Mouse (Mus musculus) cortical plate, adult 2 months (tissue): ENCODE measurements around the gene Ttc23.
A peak's percentile ranks its signal among the peaks of the same experiment; 100 is the strongest.

Source experiments
- CTCF ChIP-seq: fragments of 200-500 bp; IDR thresholded peaks from 2 replicates; pipeline ENCODE4 v1.5.1; 2011; ENCODE audit warnings: mild to moderate bottlenecking, control low read depth, low read length; ENCODE audit not compliant: insufficient read depth; ENCODE audit errors: extremely low read depth
- POLR2A ChIP-seq: fragments of 200-500 bp; IDR thresholded peaks from 2 replicates; pipeline ENCODE4 v1.6.1; 2011; ENCODE audit warnings: mild to moderate bottlenecking, low read length, control low read depth; ENCODE audit not compliant: insufficient read depth; ENCODE audit errors: extremely low read depth

DNA sequence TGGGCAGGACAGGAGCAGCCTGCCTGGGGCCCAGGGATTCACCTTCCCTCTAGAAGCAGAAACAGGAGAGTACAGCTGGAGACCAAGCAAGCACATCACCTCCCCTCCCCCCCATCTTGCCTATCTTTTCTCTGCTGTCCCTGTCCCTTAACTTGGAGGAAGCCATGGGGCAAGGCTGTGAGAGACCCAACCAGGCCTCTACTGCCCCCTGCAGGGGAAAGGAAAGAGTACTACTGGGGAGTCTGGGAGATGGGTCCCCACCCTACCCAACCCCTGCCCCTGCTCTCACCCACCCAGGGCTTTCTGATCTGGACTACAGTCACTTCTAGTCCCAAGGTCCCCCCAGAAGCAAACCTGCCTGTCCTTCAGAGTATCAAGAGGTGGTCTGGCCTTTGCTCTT lies 53.6 kb downstream of the Ttc23 start:
- TF ChIP-seq CTCF (peak; percentile 47), POLR2A (no peak)
